Mouse (Mus musculus) adrenal gland, postnatal 10 days (tissue): Measurements from ENCODE around the gene Olfr1034. TPM values are rescaled to one million over a fixed set of nuclear protein-coding genes. Genes with fewer than 3 reads are reported as not detected.
"Not testable (repeated sequence)": the region's sequence is repeated elsewhere in the genome, so short reads cannot be mapped to it uniquely, and the experiment has no call there.

Source experiments
- DNase-seq: peaks from one replicate; pipeline ENCODE4 v3.0.0; 2021; ENCODE audit warnings: mixed read lengths
- long read RNA-seq, 2 experiments: library from polyadenylated mRNA; stranded (forward); transcript quantifications; one replicate each; pipeline ENCODE4 v2.0.0; 2021
- total RNA-seq, 2 experiments: library from RNA; stranded (reverse); gene quantifications; 2 replicates each; pipeline ENCODE4 v1.2.3; 2021

Olfr1034 gene
- under 1 TPM; 0.12 to 0.15 TPM for total RNA-seq
- long read RNA-seq, experiment 1 = 0 reads
- long read RNA-seq, experiment 2 = 0 reads

- no peak for DNase-seq
Observed at GRCm38 (mm10) chr2:86045561-86045960, at the start of gene Olfr1034. Olfr1034 (plus strand) TSS chr2:86045861.

DNA sequence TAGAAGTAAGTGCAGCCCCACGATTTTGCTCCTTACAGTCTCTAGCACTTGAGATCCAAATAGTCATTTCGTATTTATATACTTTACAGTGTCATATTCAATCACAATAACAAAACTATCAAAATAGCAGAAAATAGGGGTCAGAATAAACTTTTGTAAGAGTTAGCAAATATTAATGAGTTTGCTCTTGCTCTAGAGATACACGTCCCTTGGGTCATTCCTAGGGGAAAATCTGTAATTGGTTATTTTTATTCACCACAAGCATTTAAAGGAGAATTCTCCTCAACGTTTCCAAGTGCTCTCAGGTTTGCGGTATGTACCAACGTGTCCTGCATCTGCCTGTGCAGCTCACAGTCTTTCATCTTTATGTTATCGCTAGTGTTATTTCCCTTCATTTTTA, 40.4 kb upstream of the Olfr1034 start, which contains the start of gene Olfr1032:
TSS of gene Olfr1032 (plus strand) at position 301 of the 400 bp plus-strand sequence.
- no peak for DNase-seq

GRCm38 (mm10) chr2:86020406-86020805, 25.3 kb upstream of the Olfr1034 start, which contains the start of gene Olfr1033:
Olfr1033 (plus strand) TSS chr2:86020633.
- DNase-seq = peak; percentile 21

GRCm38 (mm10) chr2:86021518-86021917, 24.1 kb upstream of the Olfr1034 start:
- not testable (repeated sequence) for DNase-seq

- not testable (repeated sequence) for DNase-seq
Observed at GRCm38 (mm10) chr2:86050777-86051176, 5.1 kb downstream of the Olfr1034 start.

DNA sequence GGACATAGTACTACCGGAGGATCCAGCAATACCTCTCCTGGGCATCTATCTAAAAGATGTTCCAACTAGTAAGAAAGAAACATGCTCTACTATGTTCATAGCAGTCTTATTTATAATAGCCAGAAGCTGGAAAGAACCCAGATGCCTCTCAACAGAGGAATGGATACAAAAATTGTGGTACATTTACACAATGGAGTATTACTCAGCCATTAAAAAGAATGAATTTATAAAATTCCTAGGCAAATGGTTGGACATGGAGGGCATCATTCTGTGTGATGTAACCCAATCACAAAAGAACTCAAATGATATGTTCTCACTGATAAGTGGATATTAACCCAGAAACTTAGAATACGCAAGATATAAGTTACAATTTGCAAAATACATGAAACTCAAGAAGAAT, 18.1 kb downstream of the Olfr1034 start:
- DNase-seq = not testable (repeated sequence)

GRCm38 (mm10) chr2:86070189-86070588, 24.5 kb downstream of the Olfr1034 start:
- no peak for DNase-seq

DNA sequence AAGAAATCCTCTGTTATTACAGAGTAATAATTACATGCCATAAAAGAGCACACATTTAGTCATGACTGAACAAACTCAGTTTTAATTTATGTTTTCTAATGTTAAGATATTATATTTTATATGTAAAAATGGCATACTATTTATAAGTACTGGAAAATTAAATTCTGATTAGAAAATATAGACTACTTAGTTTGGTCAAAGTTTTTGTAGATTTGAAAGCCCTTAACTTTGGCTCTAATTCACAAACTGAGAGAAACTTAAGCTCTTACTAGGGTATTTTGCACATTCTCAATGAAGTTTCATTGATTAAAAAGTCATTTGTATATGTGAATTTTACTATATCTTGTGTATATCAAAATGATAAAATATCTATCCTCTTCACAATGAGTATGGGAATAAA, 28.0 kb downstream of the Olfr1034 start, which contains the start of gene Olfr1036:
TSS of gene Olfr1036 (plus strand) at position 301 of the 400 bp plus-strand sequence.
- not testable (repeated sequence) for DNase-seq

- not testable (repeated sequence) for DNase-seq
Observed at GRCm38 (mm10) chr2:86080478-86080877, 34.8 kb downstream of the Olfr1034 start.

- DNase-seq = no peak
Observed at GRCm38 (mm10) chr2:86087285-86087684, 41.6 kb downstream of the Olfr1034 start, which contains the start of gene Olfr1037. Olfr1037 (minus strand) TSS chr2:86087385.

Other genes starting within 250 kb of the Olfr1034 start
- gene Olfr1016, start 243.3 kb upstream of the Olfr1034 start, total RNA-seq = not detected
- gene Olfr1018, start 227.4 kb upstream of the Olfr1034 start, total RNA-seq = not detected
- not detected for gene Olfr1019, start 200.4 kb upstream of the Olfr1034 start, total RNA-seq
- not detected for gene Olfr1020, start 198.8 kb upstream of the Olfr1034 start, total RNA-seq
- gene Olfr1022, start 177.3 kb upstream of the Olfr1034 start, total RNA-seq = not detected
- not detected for gene Olfr1023, start 160.2 kb upstream of the Olfr1034 start, total RNA-seq
- gene Olfr1024, start 140.8 kb upstream of the Olfr1034 start, total RNA-seq = not detected
- gene Olfr1025-ps1, start 130.7 kb upstream of the Olfr1034 start, total RNA-seq = not detected
- gene Olfr1026, start 124.3 kb upstream of the Olfr1034 start, total RNA-seq = not detected
- not detected for gene Olfr1028, start 95.4 kb upstream of the Olfr1034 start, total RNA-seq
- gene Olfr1029, start 72.0 kb upstream of the Olfr1034 start, total RNA-seq = not detected
- gene Olfr1030, start 66.6 kb upstream of the Olfr1034 start, total RNA-seq = not detected
- not detected for gene Olfr1031, start 55.6 kb upstream of the Olfr1034 start, total RNA-seq
- gene Olfr1032, start 40.3 kb upstream of the Olfr1034 start, total RNA-seq = not detected
- 1 to 10 TPM; 2.8 to 3.9 TPM for gene Olfr1033, start 25.2 kb upstream of the Olfr1034 start, total RNA-seq
- not detected for gene Olfr1036, start 28.1 kb downstream of the Olfr1034 start, total RNA-seq
- not detected for gene Olfr1037, start 41.5 kb downstream of the Olfr1034 start, total RNA-seq
- not detected for gene Olfr1039, start 90.1 kb downstream of the Olfr1034 start, total RNA-seq
- not detected for gene Olfr1040, start 100.9 kb downstream of the Olfr1034 start, total RNA-seq
- not detected for gene Olfr1042, start 116.0 kb downstream of the Olfr1034 start, total RNA-seq
- not detected for gene Olfr1043, start 121.7 kb downstream of the Olfr1034 start, total RNA-seq
- not detected for gene Olfr1044, start 132.0 kb downstream of the Olfr1034 start, total RNA-seq
- not detected for gene Olfr52, start 139.8 kb downstream of the Olfr1034 start, total RNA-seq
- gene Olfr1045, start 157.1 kb downstream of the Olfr1034 start, total RNA-seq = not detected
- not detected for gene Olfr1046, start 173.5 kb downstream of the Olfr1034 start, total RNA-seq
- not detected for gene Olfr1047, start 185.5 kb downstream of the Olfr1034 start, total RNA-seq
- gene Olfr1048, start 194.4 kb downstream of the Olfr1034 start, total RNA-seq = not detected
- not detected for gene Olfr1049, start 212.5 kb downstream of the Olfr1034 start, total RNA-seq
- not detected for gene Olfr1051, start 233.2 kb downstream of the Olfr1034 start, total RNA-seq
- gene Olfr1052, start 246.6 kb downstream of the Olfr1034 start, total RNA-seq = not detected